Mouse (Mus musculus) megakaryocyte-erythroid progenitor cell, adult 5-6 weeks (primary cell): Measurements from ENCODE around the gene C2cd3. TPM values are rescaled to one million over a fixed set of nuclear protein-coding genes. Genes with fewer than 3 reads are reported as not detected.

Experiments used
- ATAC-seq: replicated peaks from 2 replicates; pipeline ENCODE4 v1.8.0; 2016; ENCODE audit warnings: mild to moderate bottlenecking, inconsistent platforms; ENCODE audit not compliant: severe bottlenecking, poor library complexity, low FRiP score, low TSS enrichment
- total RNA-seq, 2 experiments: library from RNA; stranded (forward) in 1 of 2; stranded (reverse) in 1 of 2; fragments of 200-1000, 215-1000 nt in 1 of 2; fragments of >200 nt in 1 of 2; fragmentation: Nextera tagmentation in 1 of 2; gene quantifications; 2 replicates each; pipeline ENCODE4 v1.2.3; 2014 to 2017

The C2cd3 gene
- total RNA-seq, 2 experiments from 2014 or later, result 32.6 to 57.6 TPM

DNA sequence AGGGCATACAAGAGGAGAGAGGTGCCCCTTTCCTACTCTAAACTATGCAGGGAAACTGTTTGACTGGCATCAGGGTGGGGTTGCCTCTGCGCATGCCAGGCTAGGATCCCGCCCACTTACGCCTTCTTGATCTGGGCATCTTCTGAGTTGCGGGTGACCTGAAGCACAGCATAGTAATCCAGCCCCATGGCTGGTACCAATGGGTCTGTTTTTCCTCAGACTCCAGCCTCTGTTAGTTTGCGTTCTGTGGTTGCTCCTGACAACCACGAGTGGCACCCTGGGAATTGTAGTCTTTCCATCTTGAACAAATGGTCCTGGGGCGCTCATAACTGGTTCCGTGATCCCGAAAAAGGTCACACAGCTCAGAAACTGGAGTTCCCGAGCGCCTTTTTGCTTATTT, 142.5 kb downstream of the C2cd3 start, which contains the start of gene Dnajb13:
TSS of gene Dnajb13 (minus strand) at position 388 of the 400 bp plus-strand sequence.
- ATAC-seq, result 0 out of 2 replicates have a peak, but pooled peaks have one; percentile 32

Other genes with a start within 250 kb of the C2cd3 start
- gene Lipt2, start 213.0 kb upstream of the C2cd3 start, total RNA-seq (2014; fragmentation: Nextera tagmentation), result 5.2 and 13.0 TPM in 2 replicates
- gene Lipt2, start 213.0 kb upstream of the C2cd3 start, total RNA-seq (2017), result 8.5 and 16.9 TPM in 2 replicates
- 4.1 TPM in 1 of 2 replicates, not detected in the other for gene Kcne3, start 195.7 kb upstream of the C2cd3 start, total RNA-seq (2014; fragmentation: Nextera tagmentation)
- gene Kcne3, start 195.7 kb upstream of the C2cd3 start, total RNA-seq (2017), result 0.38 TPM in 1 of 2 replicates, not detected in the other
- gene Pgm2l1, start 144.8 kb upstream of the C2cd3 start, total RNA-seq (2014; fragmentation: Nextera tagmentation), result 11.6 and 21.7 TPM in 2 replicates
- gene Pgm2l1, start 144.8 kb upstream of the C2cd3 start, total RNA-seq (2017), result 13.7 and 18.0 TPM in 2 replicates
- not detected in 2 replicates for gene P4ha3, start 86.7 kb upstream of the C2cd3 start, total RNA-seq (2014; fragmentation: Nextera tagmentation)
- gene P4ha3, start 86.7 kb upstream of the C2cd3 start, total RNA-seq (2017), result 0.38 TPM in 1 of 2 replicates, not detected in the other
- 24.8 and 31.4 TPM in 2 replicates for gene Ppme1, start 74 bp downstream of the C2cd3 start, total RNA-seq (2014; fragmentation: Nextera tagmentation)
- gene Ppme1, start 74 bp downstream of the C2cd3 start, total RNA-seq (2017), result 25.7 and 35.3 TPM in 2 replicates
- not detected in 2 replicates for gene Ucp3, start 100.8 kb downstream of the C2cd3 start, total RNA-seq (2014; fragmentation: Nextera tagmentation)
- not detected in 2 replicates for gene Ucp3, start 100.8 kb downstream of the C2cd3 start, total RNA-seq (2017)
- 705 and 713 TPM in 2 replicates for gene Ucp2, start 121.1 kb downstream of the C2cd3 start, total RNA-seq (2014; fragmentation: Nextera tagmentation)
- 103 and 164 TPM in 2 replicates for gene Ucp2, start 121.1 kb downstream of the C2cd3 start, total RNA-seq (2017)
- gene Dnajb13, start 142.7 kb downstream of the C2cd3 start, total RNA-seq (2014; fragmentation: Nextera tagmentation), result not detected in 2 replicates
- gene Dnajb13, start 142.7 kb downstream of the C2cd3 start, total RNA-seq (2017), result 0.05 and 1.8 TPM in 2 replicates
- 14.2 and 20.1 TPM in 2 replicates for gene Coa4, start 164.8 kb downstream of the C2cd3 start, total RNA-seq (2014; fragmentation: Nextera tagmentation)
- 8.2 and 9.0 TPM in 2 replicates for gene Coa4, start 164.8 kb downstream of the C2cd3 start, total RNA-seq (2017)
- gene Rab6a, start 235.2 kb downstream of the C2cd3 start, total RNA-seq (2014; fragmentation: Nextera tagmentation), result 35.0 and 46.8 TPM in 2 replicates
- 50.5 and 53.1 TPM in 2 replicates for gene Rab6a, start 235.2 kb downstream of the C2cd3 start, total RNA-seq (2017)
- 50.3 and 57.1 TPM in 2 replicates for gene Mrpl48, start 236.1 kb downstream of the C2cd3 start, total RNA-seq (2014; fragmentation: Nextera tagmentation)
- 93.1 and 138 TPM in 2 replicates for gene Mrpl48, start 236.1 kb downstream of the C2cd3 start, total RNA-seq (2017)